ENCODE assay signal across 33 mouse cellular contexts in genomic region chr5:148251847-148252246, GRCm38 (mm10).
DNase-seq lines count a peak whose midpoint lies in the region; ATAC-seq and TF ChIP-seq lines count a peak whose summit lies in the region.
"Had no signal": no experiment of that assay in that cellular context is flagged by ENCODE, and none has a peak within 500 bp of the region (broad histone marks: within the 10 kb centered on the region; RNA-seq: fewer than 3 reads in every experiment).

No protein-coding gene starts in this region.

- peaks cover 22% of the 10 kb centered on the region for H3K4me1 ChIP-seq in heart, embryonic 10.5 days
- peaks cover 31% of the 10 kb centered on the region for H3K4me1 ChIP-seq in heart, embryonic 15.5 days (replicated peaks)
- H3K4me1 ChIP-seq: intestine, embryonic 15.5 days; limb, embryonic 15.5 days; midbrain, embryonic 10.5 days; midbrain, embryonic 15.5 days; neural tube, embryonic 12.5 days had no signal

- H3K4me3 ChIP-seq in heart, embryonic 10.5 days, result no peak overlapping the region
- no peak overlapping the region for H3K4me3 ChIP-seq in heart, embryonic 15.5 days
- H3K4me3 ChIP-seq in left cerebral cortex, adult 2 months, result no peak overlapping the region
- H3K4me3 ChIP-seq: embryonic facial prominence, embryonic 13.5 days; forebrain, embryonic 10.5 days; intestine, embryonic 15.5 days; limb, embryonic 10.5 days; limb, embryonic 15.5 days; midbrain, embryonic 10.5 days; midbrain, embryonic 15.5 days; myocyte; neural tube, embryonic 12.5 days had no signal

- H3K27ac ChIP-seq in heart, embryonic 10.5 days, result peak overlapping the region; percentile 82
- peak overlapping the region; percentile 76 for H3K27ac ChIP-seq in heart, embryonic 15.5 days
- H3K27ac ChIP-seq in left cerebral cortex, adult 2 months, result 0 out of 2 replicates have a peak overlapping the region, but pooled peaks have one; percentile 24
- H3K27ac ChIP-seq: embryonic facial prominence, embryonic 13.5 days; forebrain, embryonic 10.5 days; intestine, embryonic 15.5 days; kidney, postnatal 0 days; limb, embryonic 10.5 days; limb, embryonic 15.5 days; liver, embryonic 14.5 days; macrophage; midbrain, embryonic 10.5 days; midbrain, embryonic 15.5 days; neural tube, embryonic 12.5 days; stomach, postnatal 0 days had no signal

- H3K9me3 ChIP-seq in heart, embryonic 10.5 days, result no peaks in the 10 kb centered on the region
- no peaks in the 10 kb centered on the region for H3K9me3 ChIP-seq in heart, embryonic 15.5 days (replicated peaks)
- H3K9me3 ChIP-seq: embryonic facial prominence, embryonic 13.5 days; forebrain, embryonic 10.5 days; intestine, embryonic 15.5 days; limb, embryonic 10.5 days; limb, embryonic 15.5 days; midbrain, embryonic 10.5 days; midbrain, embryonic 15.5 days; neural tube, embryonic 12.5 days had no signal

- peak; percentile 32 for ATAC-seq in heart, embryonic 15.5 days (replicated peaks; ENCODE audit: insufficient number of reproducible peaks, insufficient read depth, low FRiP score, low read depth)
- ATAC-seq: forebrain, embryonic 16.5 days; hindbrain, embryonic 16.5 days; intestine, embryonic 15.5 days; midbrain, embryonic 15.5 days had no signal

- no peak overlapping the region for H3K4me2 ChIP-seq in heart, embryonic 15.5 days
- H3K4me2 ChIP-seq: embryonic facial prominence, embryonic 13.5 days; intestine, embryonic 15.5 days; limb, embryonic 15.5 days; midbrain, embryonic 15.5 days; neural tube, embryonic 12.5 days had no signal

- no peaks in the 10 kb centered on the region for H3K36me3 ChIP-seq in heart, embryonic 10.5 days
- H3K36me3 ChIP-seq in heart, embryonic 15.5 days, result no peaks in the 10 kb centered on the region
- H3K36me3 ChIP-seq: embryonic facial prominence, embryonic 13.5 days; forebrain, embryonic 10.5 days; G1E; intestine, embryonic 15.5 days; limb, embryonic 10.5 days; limb, embryonic 15.5 days; midbrain, embryonic 10.5 days; midbrain, embryonic 15.5 days; neural tube, embryonic 12.5 days had no signal

- no peaks in the 10 kb centered on the region for H3K27me3 ChIP-seq in heart, embryonic 10.5 days (ENCODE audit: insufficient read depth, poor library complexity, severe bottlenecking)
- no peaks in the 10 kb centered on the region for H3K27me3 ChIP-seq in heart, embryonic 15.5 days
- H3K27me3 ChIP-seq: embryonic facial prominence, embryonic 13.5 days; intestine, embryonic 15.5 days; limb, embryonic 15.5 days; midbrain, embryonic 15.5 days; neural tube, embryonic 12.5 days had no signal

- no peak for TF ChIP-seq CTCF in left cerebral cortex, adult 2 months (IDR thresholded peaks at IDR 0.05)

- intact Hi-C loops in heart, postnatal 10 days (cut with DNase I), result no loop called here
- intact Hi-C loops in left cerebral cortex, adult 2 months (cut with DNase I), result no loop called here

- H3K9ac ChIP-seq in heart, embryonic 15.5 days, result no peak overlapping the region; the same call in 1 of the 2 replicates
- H3K9ac ChIP-seq: embryonic facial prominence, embryonic 13.5 days; intestine, embryonic 15.5 days; limb, embryonic 15.5 days; liver, embryonic 14.5 days; midbrain, embryonic 15.5 days; neural tube, embryonic 12.5 days had no signal

- no peak for DNase-seq in heart, embryonic 10.5 days (ENCODE audit: low spot score)
- no peak for DNase-seq in heart, postnatal 10 days
- DNase-seq in heart, adult 8-10 months (ENCODE audit: low spot score), result no peak
- no peak for DNase-seq in left cerebral cortex, adult 2 months (ENCODE audit: extremely low spot score in 1 of 2, low spot score in 2 of 2)
- no peak for DNase-seq in left cerebral cortex, adult 18-20 months (ENCODE audit: low spot score in 2 of 2)
- DNase-seq in liver, result no peak
- DNase-seq: adrenal gland, adult 8-10 months; cerebellum, adult 8-10 months; cerebellum, postnatal 36 days; kidney, adult 8-10 months; kidney, postnatal 4 days; lung, adult 2 months; lung, postnatal 10 days; right cerebral cortex, postnatal 4 days; thymus, adult 18-20 months; thymus, postnatal 25 days had no signal

Comparison
In these comparisons a context has a peak if more than half of its experiments do, and no peak if none do; other contexts are left out.
1. H3K27ac ChIP-seq: peak in every context shown above with its lines; median percentile 82 in heart, embryonic 10.5 days; 76 in heart, embryonic 15.5 days; 24 in left cerebral cortex, adult 2 months.